Mouse (Mus musculus) right cerebral cortex, postnatal 10 days (tissue): ENCODE results near the gene Mgll.

Experiments used
- DNase-seq, 2 experiments: peaks; one replicate each; pipeline ENCODE4 v3.0.0; 2021; ENCODE audit warnings: low spot score in 2 of 2

The Mgll gene

GRCm38 (mm10) chr6:88800735-88801134 is 76.5 kb downstream of the Mgll start:
- no peak for DNase-seq

- DNase-seq = no peak
These were observed 78.8 kb downstream of the Mgll start for GRCm38 (mm10) chr6:88803051-88803450.

DNA sequence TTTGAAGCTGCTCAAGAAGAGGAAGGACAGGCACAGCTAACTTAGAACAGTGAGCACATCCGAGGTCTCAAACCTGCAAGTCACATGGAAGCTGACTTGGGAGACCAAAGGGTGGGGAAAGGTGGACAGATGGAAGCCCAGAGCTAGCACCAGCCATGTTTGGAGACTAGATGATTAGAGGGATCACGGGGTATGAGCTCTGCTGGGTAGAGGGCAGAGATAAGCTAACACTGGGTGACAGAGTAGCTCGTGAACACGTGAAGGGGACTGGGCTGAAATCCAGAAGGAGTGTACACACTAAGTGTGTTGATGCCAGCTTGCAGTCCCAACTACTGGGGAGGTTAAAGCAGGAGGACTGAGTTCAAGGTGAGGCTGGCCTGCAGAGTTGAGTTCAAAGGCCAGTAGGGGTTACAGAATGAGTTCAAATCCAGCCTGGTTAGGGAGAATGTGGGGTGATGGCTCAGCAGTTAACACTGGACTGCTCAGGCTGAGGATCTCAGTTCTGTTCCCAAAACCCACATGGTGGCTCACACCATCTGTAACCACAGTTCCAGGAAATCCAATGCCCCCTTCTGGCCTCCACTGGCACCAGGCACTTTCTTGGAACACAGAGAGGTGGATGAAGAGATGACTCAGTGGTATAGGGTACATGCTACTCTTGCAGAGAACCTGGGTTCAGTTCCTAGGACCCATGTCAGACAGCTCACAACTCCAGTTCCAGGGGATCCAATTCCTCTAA is 79.9 kb downstream of the Mgll start:
- no peak for DNase-seq

DNA sequence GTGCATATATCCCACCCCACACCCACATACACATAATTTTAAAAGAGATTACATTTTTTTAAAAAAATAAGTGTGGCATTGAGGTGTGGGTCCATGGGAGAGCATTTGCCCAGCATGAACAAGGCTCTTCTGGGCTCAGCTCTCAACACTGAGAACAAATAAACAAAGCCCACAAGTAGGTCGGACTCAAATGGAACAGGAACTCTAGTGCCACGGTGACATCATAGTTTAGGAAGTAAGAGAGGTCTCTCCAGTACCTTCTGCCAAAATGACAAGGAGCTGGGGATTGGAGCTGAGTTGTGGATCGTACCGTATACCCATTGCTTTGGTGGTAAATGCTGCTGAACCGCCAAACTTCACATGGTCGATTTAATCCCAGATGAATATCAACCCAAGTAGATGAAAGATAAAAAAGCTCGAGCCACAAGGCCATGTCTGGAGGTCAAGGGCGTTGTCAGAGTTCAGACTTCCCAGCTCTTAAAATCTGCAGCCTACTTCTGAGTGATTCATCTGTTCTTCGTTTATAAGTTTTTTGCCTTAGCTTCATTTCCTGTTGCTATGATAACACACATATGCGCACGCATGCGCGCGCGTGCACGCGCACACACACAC is 80.9 kb downstream of the Mgll start:
- DNase-seq = no peak

GRCm38 (mm10) chr6:88809091-88810037 is 85.2 kb downstream of the Mgll start:
- no peak for DNase-seq

GRCm38 (mm10) chr6:88810291-88810690 is 86.1 kb downstream of the Mgll start:
- no peak for DNase-seq

DNA sequence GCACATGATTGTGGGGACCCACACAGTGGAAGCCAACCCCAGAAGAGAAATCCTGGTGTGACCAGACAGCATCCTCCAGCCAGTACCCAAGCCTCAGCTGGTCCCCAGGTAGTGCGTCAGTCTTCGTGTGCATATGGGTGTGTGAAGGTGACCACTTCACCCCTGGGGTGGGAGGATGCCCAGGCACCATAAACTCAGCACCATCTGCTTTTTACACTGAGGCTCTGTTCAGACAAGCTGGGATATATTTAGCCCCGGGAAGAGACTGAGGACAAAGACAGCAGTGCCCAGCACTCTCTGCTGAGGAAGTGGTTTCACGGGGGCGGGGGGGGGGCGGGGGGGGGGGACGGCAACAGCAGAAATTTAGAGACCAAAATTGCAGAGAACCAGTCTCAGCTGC is 87.2 kb downstream of the Mgll start:
- peak in 1 of 2 experiments; percentile 70 for DNase-seq

GRCm38 (mm10) chr6:88811880-88812400 is 87.7 kb downstream of the Mgll start:
- DNase-seq = no peak

- DNase-seq = peak; percentile 64 to 70
These were observed 88.7 kb downstream of the Mgll start for GRCm38 (mm10) chr6:88812886-88813285.

DNA sequence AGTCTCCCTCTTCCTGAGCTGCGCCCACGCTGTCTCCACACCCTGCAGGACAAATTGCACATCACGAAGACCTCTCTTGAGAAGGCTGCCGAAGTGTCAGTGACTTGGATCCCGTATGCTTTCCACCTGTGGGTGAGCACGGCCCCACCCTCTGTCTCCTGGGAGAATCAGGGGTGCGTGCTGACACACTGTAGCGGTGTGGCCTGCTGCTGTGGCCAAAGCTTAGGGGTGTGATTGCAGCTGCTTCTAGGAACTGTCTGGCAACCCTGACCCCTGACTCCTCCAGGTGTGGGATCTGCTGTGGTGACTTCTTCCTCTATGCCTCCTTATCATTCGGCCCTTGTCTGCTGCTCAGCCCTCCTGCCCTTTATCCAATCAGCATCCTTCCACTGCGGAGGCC is 89.6 kb downstream of the Mgll start:
- DNase-seq = no peak

GRCm38 (mm10) chr6:88815036-88815435 is 90.8 kb downstream of the Mgll start:
- DNase-seq = peak in 1 of 2 experiments; percentile 65

GRCm38 (mm10) chr6:88815489-88815888 is 91.3 kb downstream of the Mgll start:
- no peak for DNase-seq

DNA sequence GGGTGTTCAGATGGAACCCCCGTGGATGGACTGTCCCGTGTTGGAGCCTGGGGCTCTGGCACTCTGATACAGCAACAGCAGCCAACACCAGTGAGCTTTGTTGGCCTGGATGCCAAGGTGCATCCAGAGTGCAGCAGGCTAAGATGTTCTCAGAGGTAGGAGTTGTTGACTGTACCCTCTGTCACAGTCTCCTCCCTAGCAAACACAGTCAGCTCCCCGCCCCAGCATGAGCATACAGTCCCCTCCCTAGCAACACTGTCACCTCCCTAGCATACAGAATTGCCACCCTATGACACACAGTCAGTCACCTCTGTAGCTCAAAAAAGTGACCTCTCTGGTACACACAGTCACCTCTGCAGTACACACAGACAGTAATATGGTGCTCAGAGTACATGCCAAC is 92.7 kb downstream of the Mgll start:
- no peak for DNase-seq

DNA sequence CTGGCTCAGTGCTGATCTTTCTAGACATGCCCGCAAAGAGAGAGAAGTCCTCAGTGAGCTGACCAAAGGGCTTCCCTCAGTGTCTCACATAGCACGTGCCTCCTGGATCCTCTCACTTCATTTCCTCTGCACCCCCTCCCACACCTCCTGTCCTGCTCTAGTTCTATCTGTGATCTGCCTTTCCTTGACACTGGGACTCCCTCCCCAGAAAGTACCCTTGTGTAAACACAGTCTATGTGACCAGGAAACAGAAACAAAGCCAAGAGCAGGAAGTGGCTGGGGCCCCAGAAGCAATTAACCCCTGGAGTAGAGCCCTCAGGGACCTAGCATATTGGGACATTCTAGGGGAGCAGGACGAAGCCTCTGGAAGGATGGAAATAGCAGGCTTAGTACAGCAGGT is 96.6 kb downstream of the Mgll start:
- DNase-seq = no peak

DNA sequence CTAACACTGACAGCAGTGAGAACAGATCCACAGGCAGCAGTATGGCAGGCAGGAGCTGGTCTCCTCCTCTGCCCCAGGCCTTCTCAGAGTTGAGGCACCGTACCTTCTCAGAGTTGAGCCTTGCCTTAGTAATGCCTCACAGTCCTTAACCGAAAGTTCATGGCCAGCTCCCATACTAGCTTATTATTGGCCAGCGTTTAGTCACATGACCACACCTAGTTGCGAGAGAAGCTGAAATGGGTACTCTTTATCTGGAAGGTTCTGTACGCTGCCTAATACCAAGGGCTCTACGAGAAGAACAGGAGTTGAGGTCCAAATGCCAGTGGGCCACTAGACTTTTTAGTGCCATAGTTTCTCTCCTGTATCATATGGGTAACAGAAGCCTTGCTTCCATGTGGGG is 97.1 kb downstream of the Mgll start:
- DNase-seq = no peak

GRCm38 (mm10) chr6:88821901-88822300 is 97.7 kb downstream of the Mgll start:
- DNase-seq = peak; percentile 61 to 67

DNA sequence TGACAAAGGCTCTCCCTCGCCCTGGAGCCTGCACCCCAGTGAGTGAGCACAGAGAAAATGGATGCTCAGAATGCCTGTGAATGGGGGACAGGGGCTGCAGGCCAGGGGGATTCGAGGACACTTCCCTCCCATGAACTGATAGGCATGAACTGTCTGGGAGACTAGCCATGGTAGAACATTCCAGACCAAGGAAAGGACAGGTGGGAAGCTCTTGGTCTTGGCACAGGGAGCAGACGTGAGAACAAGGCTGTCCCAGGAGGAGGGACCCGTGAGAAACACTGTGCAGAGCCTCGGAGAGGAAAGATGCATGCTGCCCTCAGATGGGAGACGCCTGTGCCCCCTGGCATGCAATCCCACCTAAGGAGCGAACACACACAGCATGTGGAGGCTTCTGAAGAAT is 100.0 kb downstream of the Mgll start:
- no peak for DNase-seq

DNA sequence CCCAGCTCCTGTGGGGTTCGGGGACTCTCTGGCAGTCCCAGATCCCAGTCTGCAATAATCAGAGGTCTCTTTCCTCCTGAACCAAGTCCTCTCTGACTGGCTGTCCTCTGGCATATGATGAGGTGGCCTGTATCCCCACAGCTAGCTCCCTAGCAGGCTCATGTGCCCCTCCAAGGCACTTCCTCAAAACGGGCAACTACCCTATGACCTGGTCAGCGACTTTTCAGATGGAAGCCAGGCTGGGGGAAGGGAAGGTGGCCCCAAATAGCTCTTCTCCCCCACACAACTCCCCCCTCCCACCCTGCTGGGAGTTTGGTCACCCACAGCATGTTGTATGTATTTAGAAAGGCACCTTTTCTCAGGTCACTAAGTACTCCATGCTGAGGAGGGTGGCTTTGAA is 101.9 kb downstream of the Mgll start:
- peak; percentile 61 to 65 for DNase-seq

DNA sequence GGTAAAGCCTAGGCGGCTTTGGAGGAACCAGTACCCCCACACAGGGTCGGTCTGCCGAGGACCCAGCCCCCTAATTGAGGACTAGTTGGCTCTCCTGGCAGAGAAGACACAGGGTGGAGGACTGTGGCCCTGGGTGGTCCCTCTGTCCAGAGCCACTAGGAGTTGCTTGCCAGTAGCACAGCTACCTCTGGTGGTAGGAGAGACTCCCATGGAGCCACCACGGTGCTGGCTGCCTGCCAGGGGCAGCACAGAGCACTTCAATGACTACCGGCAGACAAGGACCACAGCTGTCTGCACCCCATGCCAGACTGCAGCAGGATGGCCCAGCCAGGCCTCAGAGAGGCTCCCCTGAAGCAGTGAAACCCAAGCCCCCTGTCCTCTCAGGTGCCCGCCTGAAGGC is 102.3 kb downstream of the Mgll start:
- peak; percentile 86 for DNase-seq

DNA sequence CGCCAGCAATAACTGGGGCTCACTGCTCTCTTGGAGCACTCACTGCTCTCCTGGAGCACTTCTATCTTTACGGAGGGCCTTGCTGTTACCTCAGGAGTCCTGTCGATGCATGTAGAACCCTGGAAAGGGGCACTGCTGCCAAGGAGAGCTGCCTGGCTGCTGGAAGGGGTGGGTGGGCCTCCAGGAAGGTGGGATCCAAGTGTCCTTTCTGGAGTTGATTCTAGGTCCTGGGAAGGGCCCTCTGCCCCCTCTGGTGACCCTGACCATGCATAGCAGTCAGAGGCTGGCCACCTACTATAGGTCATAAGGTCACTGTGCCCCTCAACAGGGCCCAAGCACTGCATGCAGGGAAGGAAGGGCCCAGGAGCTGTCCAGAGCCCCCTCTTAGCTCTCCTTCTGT is 102.8 kb downstream of the Mgll start:
- no peak for DNase-seq

DNA sequence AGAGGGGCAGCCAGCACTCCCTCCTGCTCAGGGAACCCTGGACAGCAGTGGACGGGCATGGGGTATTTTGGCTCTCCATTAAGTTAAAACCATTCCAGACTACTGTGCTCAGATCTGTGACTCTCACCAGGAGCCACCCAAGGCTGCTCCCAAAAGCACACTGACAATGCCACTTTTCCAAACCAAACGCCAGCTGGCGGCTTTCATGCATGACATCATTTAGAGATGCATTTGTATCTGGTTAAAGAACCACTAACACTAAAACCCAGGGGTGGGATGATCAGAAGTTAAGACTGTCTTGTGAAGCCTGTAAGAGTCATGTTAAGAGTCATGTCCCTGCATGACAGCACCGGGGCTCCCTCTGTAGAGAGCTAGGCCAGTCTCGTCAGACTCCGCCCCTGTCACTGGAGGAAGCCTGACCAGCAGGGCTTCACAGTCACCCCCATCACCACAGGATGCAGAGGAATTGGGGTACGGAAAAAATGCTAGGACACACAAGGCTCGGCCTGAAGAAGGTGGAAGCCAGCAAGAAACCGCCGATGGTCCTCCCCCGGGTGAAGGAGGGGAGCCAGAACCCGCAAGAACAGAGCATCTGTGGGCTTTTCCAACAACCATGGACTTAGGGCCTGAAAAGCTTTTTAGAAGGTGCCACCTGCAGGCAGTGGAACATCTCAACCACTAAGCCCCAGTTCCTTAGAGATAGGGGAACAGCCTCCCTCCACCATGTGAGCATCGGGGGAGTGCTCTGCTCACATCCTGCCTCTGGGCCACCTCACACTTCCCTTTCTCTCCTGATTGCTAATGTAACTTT is 103.4 kb downstream of the Mgll start:
- DNase-seq = peak in 1 of 2 experiments; percentile 48
